Mouse (Mus musculus) MEL (cell line): ENCODE results near the gene Ccdc7a.

Experiments
- CHD1 ChIP-seq: IDR thresholded peaks from 2 replicates; pipeline ENCODE4 v1.6.1; 2012; ENCODE audit warnings: low read depth, mild to moderate bottlenecking, inconsistent platforms, low read length, improper control_type of control experiment
- CHD2 ChIP-seq: IDR thresholded peaks from 2 replicates; pipeline ENCODE4 v1.6.1; 2011; ENCODE audit warnings: low read length, improper control_type of control experiment
- CTCF ChIP-seq, 3 experiments: IDR thresholded peaks in 2 of 3; conservative IDR thresholded peaks in 1 of 3; 2 replicates each; pipeline ENCODE4 v1.5.1; 2011 to 2012; ENCODE audit warnings: low read length in 3 of 3, low read depth in 2 of 3, mild to moderate bottlenecking in 2 of 3, improper control_type of control experiment in 1 of 3, inconsistent platforms in 1 of 3, mixed read lengths in 1 of 3, moderate library complexity in 1 of 3; ENCODE audit not compliant: control insufficient read depth in 1 of 3, insufficient read depth in 1 of 3, poor library complexity in 1 of 3, severe bottlenecking in 1 of 3
- EP300 ChIP-seq, 2 experiments: IDR thresholded peaks; 2 replicates each; pipeline ENCODE4 v1.6.1; 2011; ENCODE audit warnings: improper control_type of control experiment in 2 of 2, low read length in 2 of 2, low read depth in 1 of 2, mild to moderate bottlenecking in 1 of 2
- MAX ChIP-seq: IDR thresholded peaks from 2 replicates; pipeline ENCODE4 v1.6.1; 2011; ENCODE audit warnings: low read length, improper control_type of control experiment
- MAZ ChIP-seq: IDR thresholded peaks from 2 replicates; pipeline ENCODE4 v1.6.1; 2012; ENCODE audit warnings: low read depth, mild to moderate bottlenecking, inconsistent platforms, low read length, improper control_type of control experiment
- MYB ChIP-seq: IDR thresholded peaks from 2 replicates; pipeline ENCODE4 v1.6.1; 2011; ENCODE audit warnings: mild to moderate bottlenecking, low read depth, low read length, improper control_type of control experiment
- MYC ChIP-seq: IDR thresholded peaks from 2 replicates; pipeline ENCODE4 v1.6.1; 2011; ENCODE audit warnings: low read depth, mild to moderate bottlenecking, low read length, improper control_type of control experiment, moderate library complexity
- NRF1 ChIP-seq: IDR thresholded peaks from 2 replicates; pipeline ENCODE4 v1.6.1; 2014; ENCODE audit warnings: low read depth, mild to moderate bottlenecking, inconsistent platforms, low read length, improper control_type of control experiment, moderate library complexity; ENCODE audit not compliant: poor library complexity, insufficient read depth, severe bottlenecking
- POLR2A ChIP-seq, 2 experiments: IDR thresholded peaks; 2 replicates each; pipeline ENCODE4 v1.6.1; 2011 to 2012; ENCODE audit warnings: low read length in 2 of 2, mild to moderate bottlenecking in 2 of 2, control low read depth in 1 of 2, improper control_type of control experiment in 1 of 2, low read depth in 1 of 2, moderate library complexity in 1 of 2; ENCODE audit not compliant: control insufficient read depth in 1 of 2, insufficient read depth in 1 of 2, poor library complexity in 1 of 2
- POLR2AphosphoS2 ChIP-seq: IDR thresholded peaks from 2 replicates; pipeline ENCODE4 v1.6.1; 2011; ENCODE audit warnings: low read length, improper control_type of control experiment
- RAD21 ChIP-seq: IDR thresholded peaks from 2 replicates; pipeline ENCODE4 v1.6.1; 2011; ENCODE audit warnings: mild to moderate bottlenecking, low read depth, low read length, improper control_type of control experiment
- USF2 ChIP-seq, 2 experiments: IDR thresholded peaks; 2 replicates each; pipeline ENCODE4 v1.6.1; 2011 to 2012; ENCODE audit warnings: improper control_type of control experiment in 2 of 2, low read length in 2 of 2, borderline replicate concordance in 1 of 2, inconsistent platforms in 1 of 2, low read depth in 1 of 2, mild to moderate bottlenecking in 1 of 2; ENCODE audit not compliant: insufficient read depth in 1 of 2
- ZKSCAN1 ChIP-seq: IDR thresholded peaks from 2 replicates; pipeline ENCODE4 v1.6.1; 2012; ENCODE audit warnings: low read depth, mild to moderate bottlenecking, inconsistent platforms, low read length, improper control_type of control experiment, moderate library complexity

DNA sequence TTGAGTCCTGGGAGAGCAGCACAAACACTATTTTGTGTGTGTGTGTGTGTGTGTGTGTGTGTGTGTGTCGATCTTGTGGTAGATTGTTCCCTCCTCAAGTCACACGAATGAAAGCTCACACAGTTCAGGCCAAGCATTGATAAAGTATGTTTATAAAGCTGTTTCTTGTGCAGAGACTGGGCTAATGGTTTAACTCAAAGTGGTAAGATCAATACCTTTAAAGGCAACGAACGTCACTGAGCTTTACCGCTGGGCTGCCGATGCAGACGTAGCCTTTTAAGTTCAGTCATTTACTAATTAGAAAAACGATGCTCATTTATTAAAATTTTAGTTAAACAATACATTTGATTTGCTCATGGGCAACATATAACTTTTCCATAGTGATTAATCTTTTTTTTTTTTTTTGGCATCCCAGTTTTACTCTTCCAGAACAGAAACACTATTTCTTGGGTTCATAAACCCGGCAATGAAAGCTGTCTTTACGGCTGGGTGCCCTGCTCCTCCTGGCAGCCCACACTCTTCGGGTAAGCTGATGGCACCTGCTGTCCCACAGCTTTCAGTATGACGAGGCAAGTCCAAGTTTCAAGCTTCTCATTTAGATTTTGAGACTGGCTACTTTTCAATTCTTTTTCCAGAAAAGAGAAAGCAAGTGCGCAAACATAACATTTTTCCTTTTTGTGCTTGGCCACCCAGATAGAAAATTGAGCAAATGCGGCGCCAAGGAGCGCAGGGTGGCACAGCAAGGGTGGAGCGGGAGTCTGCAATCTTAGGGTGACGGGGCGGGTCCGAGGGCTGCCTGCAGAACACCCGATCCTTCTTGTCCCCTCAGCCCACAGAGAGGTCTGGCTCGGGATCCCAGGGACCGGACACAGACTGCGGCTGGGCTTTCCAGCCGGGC is 380.5 kb downstream of the Ccdc7a start:
- no peak for TF ChIP-seq ZKSCAN1
- TF ChIP-seq NRF1, result no peak
- peak; percentile 63; the same call in 1 of the 2 replicates for TF ChIP-seq CHD1
- TF ChIP-seq POLR2A (IDR thresholded peaks at IDR 0.05; ENCODE audit: control insufficient read depth in 1 of 2, insufficient read depth in 1 of 2, low read depth in 1 of 2, low read length in 2 of 2, poor library complexity in 1 of 2), result no peak
- no peak for TF ChIP-seq CHD2
- TF ChIP-seq EP300 (IDR thresholded peaks at IDR 0.05; ENCODE audit: low read depth in 1 of 2, low read length in 2 of 2), result no peak
- TF ChIP-seq RAD21, result no peak
- TF ChIP-seq MAX, result no peak
- no peak for TF ChIP-seq POLR2AphosphoS2
- no peak for TF ChIP-seq MYB
- no peak for TF ChIP-seq USF2 (IDR thresholded peaks at IDR 0.05; ENCODE audit: borderline replicate concordance in 1 of 2, insufficient read depth in 1 of 2, low read depth in 1 of 2, low read length in 2 of 2)
- no peak for TF ChIP-seq MYC
- no peak for TF ChIP-seq CTCF (IDR thresholded peaks at IDR 0.05 in 2 of 3, conservative IDR thresholded peaks at IDR 0.05 in 1 of 3; ENCODE audit: control insufficient read depth in 1 of 3, insufficient read depth in 1 of 3, low read depth in 2 of 3, low read length in 3 of 3, poor library complexity in 1 of 3, severe bottlenecking in 1 of 3)
- TF ChIP-seq MAZ, result no peak
